Mouse (Mus musculus): ENCODE data around the gene Adgrg1. TPM values are rescaled to one million over a fixed set of nuclear protein-coding genes. Genes with fewer than 3 reads are reported as not detected.
A peak's percentile ranks its signal among the peaks of the same experiment; 100 is the strongest.

The Adgrg1 gene
- polyA plus RNA-seq, 1 experiment from 2014 or later = 7.9 TPM

GRCm38 (mm10) chr8:94954368-94954737, 20.2 kb upstream of the Adgrg1 start:
- 74% methylated on average over 7 of the region's 7 CpGs for WGBS
- no peak for ATAC-seq (ENCODE audit: low FRiP score, low read depth)
- no peaks in the 10 kb centered on the region for H3K36me3 ChIP-seq
- no peak overlapping the region for H3K4me2 ChIP-seq (replicated peaks)
- no peaks in the 10 kb centered on the region for H3K27me3 ChIP-seq
- H3K27ac ChIP-seq = no peak overlapping the region
- no peaks in the 10 kb centered on the region for H3K9me3 ChIP-seq
- peak overlapping the region; percentile 25; the same call in 1 of the 2 replicates for H3K9ac ChIP-seq
- peaks cover 5% of the 10 kb centered on the region; the same call in 1 of the 2 replicates for H3K4me1 ChIP-seq
- no peak overlapping the region for H3K4me3 ChIP-seq

GRCm38 (mm10) chr8:94954921-94955758, 19.4 kb upstream of the Adgrg1 start:
- 33% methylated on average over 9 of the region's 9 CpGs for WGBS
- no peaks in the 10 kb centered on the region for H3K27me3 ChIP-seq
- H3K9ac ChIP-seq = no peak overlapping the region; the same call in 1 of the 2 replicates
- no peak overlapping the region for H3K27ac ChIP-seq
- H3K4me2 ChIP-seq (replicated peaks) = no peak overlapping the region
- H3K4me3 ChIP-seq = no peak overlapping the region
- peaks cover 10% of the 10 kb centered on the region; the same call in 1 of the 2 replicates for H3K4me1 ChIP-seq
- H3K36me3 ChIP-seq = no peaks in the 10 kb centered on the region
- 0 out of 2 replicates have a peak, but pooled peaks have one; percentile 15 for ATAC-seq (ENCODE audit: low FRiP score, low read depth)
- no peaks in the 10 kb centered on the region for H3K9me3 ChIP-seq

- no peak overlapping the region for H3K4me2 ChIP-seq (replicated peaks)
- no peak overlapping the region for H3K27ac ChIP-seq
- no peak overlapping the region for H3K9ac ChIP-seq
- no peaks in the 10 kb centered on the region for H3K36me3 ChIP-seq
- no peak for ATAC-seq (ENCODE audit: low FRiP score, low read depth)
- H3K27me3 ChIP-seq = no peaks in the 10 kb centered on the region
- peaks cover 11% of the 10 kb centered on the region; the same call in 1 of the 2 replicates for H3K4me1 ChIP-seq
- H3K9me3 ChIP-seq = no peaks in the 10 kb centered on the region
- H3K4me3 ChIP-seq = no peak overlapping the region
- WGBS = 70% methylated on average over 1 of the region's 1 CpGs
These were observed 18.4 kb upstream of the Adgrg1 start for GRCm38 (mm10) chr8:94956078-94956574.

- no peak for ATAC-seq (ENCODE audit: low FRiP score, low read depth)
- no peaks in the 10 kb centered on the region for H3K27me3 ChIP-seq
- peaks cover 6% of the 10 kb centered on the region; the same call in 1 of the 2 replicates for H3K4me1 ChIP-seq
- no peak overlapping the region for H3K9ac ChIP-seq
- H3K4me3 ChIP-seq = no peak overlapping the region
- no peaks in the 10 kb centered on the region for H3K36me3 ChIP-seq
- H3K4me2 ChIP-seq (replicated peaks) = no peak overlapping the region
- no peaks in the 10 kb centered on the region for H3K9me3 ChIP-seq
- 77% methylated on average over 1 of the region's 1 CpGs for whole genome bisulfite sequencing
- no peak overlapping the region for H3K27ac ChIP-seq
These were observed 12.3 kb upstream of the Adgrg1 start for GRCm38 (mm10) chr8:94962201-94962600.

- Histone ChIP-seq H3K9me3 (no peaks in the 10 kb centered on the region), H3K9ac (no peak overlapping the region), H3K4me2 (replicated peaks) (no peak overlapping the region), H3K27ac (no peak overlapping the region), H3K4me1 (peaks cover 4% of the 10 kb centered on the region; the same call in 1 of the 2 replicates), H3K4me3 (no peak overlapping the region), H3K27me3 (no peaks in the 10 kb centered on the region), H3K36me3 (no peaks in the 10 kb centered on the region)
- ATAC-seq (ENCODE audit: low FRiP score, low read depth) = no peak
- 49% methylated on average over 10 of the region's 10 CpGs for WGBS
These were observed 9.7 kb upstream of the Adgrg1 start for GRCm38 (mm10) chr8:94964828-94965227.

- Histone ChIP-seq H3K4me1 (no peaks in the 10 kb centered on the region), H3K36me3 (no peaks in the 10 kb centered on the region), H3K4me2 (replicated peaks) (no peak overlapping the region), H3K27me3 (no peaks in the 10 kb centered on the region), H3K27ac (no peak overlapping the region), H3K9me3 (no peaks in the 10 kb centered on the region), H3K4me3 (no peak overlapping the region), H3K9ac (no peak overlapping the region)
- 15% methylated on average over 7 of the region's 7 CpGs for WGBS
- no peak for ATAC-seq (ENCODE audit: low FRiP score, low read depth)
These were observed 8.0 kb upstream of the Adgrg1 start for GRCm38 (mm10) chr8:94966578-94966977.

GRCm38 (mm10) chr8:94967071-94967470, 7.5 kb upstream of the Adgrg1 start:
- no peak overlapping the region for H3K27ac ChIP-seq
- H3K4me3 ChIP-seq = no peak overlapping the region
- no peak for ATAC-seq (ENCODE audit: low FRiP score, low read depth)
- no peaks in the 10 kb centered on the region for H3K27me3 ChIP-seq
- H3K9ac ChIP-seq = no peak overlapping the region
- H3K36me3 ChIP-seq = no peaks in the 10 kb centered on the region
- no peaks in the 10 kb centered on the region for H3K9me3 ChIP-seq
- no peaks in the 10 kb centered on the region for H3K4me1 ChIP-seq
- WGBS = 70% methylated on average over 4 of the region's 4 CpGs
- no peak overlapping the region for H3K4me2 ChIP-seq (replicated peaks)

GRCm38 (mm10) chr8:94967554-94967953, 7.0 kb upstream of the Adgrg1 start:
- no peak overlapping the region for H3K27ac ChIP-seq
- 83% methylated on average over 3 of the region's 3 CpGs for WGBS
- no peak overlapping the region for H3K9ac ChIP-seq
- H3K9me3 ChIP-seq = no peaks in the 10 kb centered on the region
- H3K36me3 ChIP-seq = no peaks in the 10 kb centered on the region
- H3K4me2 ChIP-seq (replicated peaks) = no peak overlapping the region
- H3K4me3 ChIP-seq = no peak overlapping the region
- H3K27me3 ChIP-seq = no peaks in the 10 kb centered on the region
- no peak for ATAC-seq (ENCODE audit: low FRiP score, low read depth)
- no peaks in the 10 kb centered on the region for H3K4me1 ChIP-seq

GRCm38 (mm10) chr8:94973270-94973669, 1.3 kb upstream of the Adgrg1 start:
- Histone ChIP-seq H3K4me1 (peaks cover 17% of the 10 kb centered on the region), H3K9ac (no peak overlapping the region), H3K9me3 (no peaks in the 10 kb centered on the region), H3K36me3 (no peaks in the 10 kb centered on the region), H3K4me2 (replicated peaks) (no peak overlapping the region), H3K27ac (no peak overlapping the region), H3K27me3 (peaks cover 21% of the 10 kb centered on the region), H3K4me3 (no peak overlapping the region)
- no peak for ATAC-seq (ENCODE audit: low FRiP score, low read depth)
- 84% methylated on average over 9 of the region's 9 CpGs for WGBS

GRCm38 (mm10) chr8:94973786-94974185, 765 bp upstream of the Adgrg1 start:
- ATAC-seq (ENCODE audit: low FRiP score, low read depth) = no peak
- H3K4me1 ChIP-seq = peaks cover 20% of the 10 kb centered on the region
- H3K9me3 ChIP-seq = no peaks in the 10 kb centered on the region
- H3K4me2 ChIP-seq (replicated peaks) = no peak overlapping the region
- H3K9ac ChIP-seq = no peak overlapping the region
- WGBS = 89% methylated on average over 9 of the region's 9 CpGs
- H3K4me3 ChIP-seq = no peak overlapping the region
- no peak overlapping the region for H3K27ac ChIP-seq
- H3K27me3 ChIP-seq = peaks cover 22% of the 10 kb centered on the region
- H3K36me3 ChIP-seq = no peaks in the 10 kb centered on the region

GRCm38 (mm10) chr8:94976651-94977417, 2.3 kb downstream of the Adgrg1 start:
- WGBS = 14% methylated on average over 17 of the region's 17 CpGs
- no peaks in the 10 kb centered on the region for H3K36me3 ChIP-seq
- no peaks in the 10 kb centered on the region for H3K9me3 ChIP-seq
- peak; percentile 29; the same call in 1 of the 2 replicates for ATAC-seq (ENCODE audit: low FRiP score, low read depth)
- peak overlapping the region; percentile 61 for H3K4me2 ChIP-seq (replicated peaks)
- H3K27me3 ChIP-seq = peaks cover 25% of the 10 kb centered on the region
- H3K4me1 ChIP-seq = peaks cover 20% of the 10 kb centered on the region
- peak overlapping the region; percentile 59 for H3K9ac ChIP-seq
- peak overlapping the region; percentile 30 for H3K4me3 ChIP-seq
- H3K27ac ChIP-seq = no peak overlapping the region

GRCm38 (mm10) chr8:94978131-94978530, 3.6 kb downstream of the Adgrg1 start:
- H3K9ac ChIP-seq = no peak overlapping the region
- peaks cover 26% of the 10 kb centered on the region for H3K4me1 ChIP-seq
- no peaks in the 10 kb centered on the region for H3K36me3 ChIP-seq
- no peak for ATAC-seq (ENCODE audit: low FRiP score, low read depth)
- H3K9me3 ChIP-seq = no peaks in the 10 kb centered on the region
- H3K4me3 ChIP-seq = peak overlapping the region; percentile 30
- 36% methylated on average over 9 of the region's 9 CpGs for WGBS
- peak overlapping the region; percentile 61 for H3K4me2 ChIP-seq (replicated peaks)
- H3K27ac ChIP-seq = no peak overlapping the region; the same call in 1 of the 2 replicates
- H3K27me3 ChIP-seq = peaks cover 25% of the 10 kb centered on the region

Measured in limb, embryonic 13.5 days (tissue).